Mouse (Mus musculus) Muller cell, postnatal 12 days (primary cell): Measurements from ENCODE around the gene Cacybp.
A peak's percentile ranks its signal among the peaks of the same experiment; 100 is the strongest.

Experiments used
- DNase-seq: peaks from one replicate; pipeline ENCODE4 v3.0.0-alpha.2; 2015; ENCODE audit errors: inconsistent ontology term

The Cacybp gene

GRCm38 (mm10) chr1:160212703-160213669 lies at the start of gene Cacybp:
Cacybp (minus strand) TSS chr1:160212875.
- DNase-seq, result peak; percentile 99

GRCm38 (mm10) chr1:160262415-160262814 lies 49.7 kb upstream of the Cacybp start:
- DNase-seq, result peak; percentile 32

- peak; percentile 50 for DNase-seq
These were observed 49.2 kb upstream of the Cacybp start for GRCm38 (mm10) chr1:160261849-160262248.

GRCm38 (mm10) chr1:160260605-160261004 lies 47.9 kb upstream of the Cacybp start:
- DNase-seq, result no peak

GRCm38 (mm10) chr1:160259884-160260283 lies 47.2 kb upstream of the Cacybp start:
- DNase-seq, result no peak

- no peak for DNase-seq
These were observed 40.4 kb upstream of the Cacybp start for GRCm38 (mm10) chr1:160253108-160253507.

GRCm38 (mm10) chr1:160251388-160252007 lies 38.8 kb upstream of the Cacybp start:
- DNase-seq, result no peak

- no peak for DNase-seq
These were observed 38.1 kb upstream of the Cacybp start for GRCm38 (mm10) chr1:160250782-160251181.

- no peak for DNase-seq
These were observed 37.1 kb upstream of the Cacybp start for GRCm38 (mm10) chr1:160249786-160250185.

GRCm38 (mm10) chr1:160247473-160247872 lies 34.8 kb upstream of the Cacybp start:
- DNase-seq, result no peak

GRCm38 (mm10) chr1:160246844-160247243 lies 34.2 kb upstream of the Cacybp start:
- no peak for DNase-seq

GRCm38 (mm10) chr1:160245954-160246353 lies 33.3 kb upstream of the Cacybp start:
- DNase-seq, result no peak

- DNase-seq, result no peak
These were observed 32.0 kb upstream of the Cacybp start for GRCm38 (mm10) chr1:160244689-160245088.

GRCm38 (mm10) chr1:160240091-160240490 lies 27.4 kb upstream of the Cacybp start:
- no peak for DNase-seq

GRCm38 (mm10) chr1:160238852-160239443 lies 26.3 kb upstream of the Cacybp start:
- no peak for DNase-seq

- DNase-seq, result no peak
These were observed 25.3 kb upstream of the Cacybp start for GRCm38 (mm10) chr1:160237981-160238380.

- peak; percentile 92 for DNase-seq
These were observed 21.2 kb upstream of the Cacybp start for GRCm38 (mm10) chr1:160233921-160234320.

GRCm38 (mm10) chr1:160232113-160232512 lies 19.4 kb upstream of the Cacybp start:
- DNase-seq, result no peak

- no peak for DNase-seq
These were observed 18.3 kb upstream of the Cacybp start for GRCm38 (mm10) chr1:160231013-160231412.

- DNase-seq, result no peak
These were observed 15.2 kb upstream of the Cacybp start for GRCm38 (mm10) chr1:160227850-160228249.

GRCm38 (mm10) chr1:160227196-160227595 lies 14.5 kb upstream of the Cacybp start:
- no peak for DNase-seq

- DNase-seq, result no peak
These were observed 11.4 kb upstream of the Cacybp start for GRCm38 (mm10) chr1:160224093-160224492.
